Mouse (Mus musculus): ENCODE measurements around the gene Tspan5. TPM values are rescaled to one million over a fixed set of nuclear protein-coding genes. Genes with fewer than 3 reads are reported as not detected.

Tspan5 gene
- polyA plus RNA-seq, 1 experiment = 33.0 TPM

DNA sequence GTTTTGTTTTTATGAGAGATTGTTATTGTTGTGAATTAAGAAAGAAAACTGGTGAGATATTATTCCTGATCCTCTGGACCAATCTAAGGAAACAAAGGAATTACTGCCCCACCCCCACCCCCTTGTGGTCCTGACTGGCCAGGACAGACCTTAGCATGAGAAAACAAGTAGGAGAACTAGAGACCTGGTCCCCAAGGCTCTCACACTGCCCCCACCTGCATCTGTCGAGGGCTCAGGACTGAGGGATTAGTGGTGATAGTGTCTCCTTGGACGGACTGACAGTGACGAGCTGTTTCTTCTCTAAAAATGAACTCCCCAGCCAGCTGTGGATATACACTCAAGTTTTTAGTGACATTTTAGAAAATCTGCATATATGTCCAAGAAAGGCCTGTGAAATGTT lies 70.6 kb downstream of the Tspan5 start:
- TF ChIP-seq CTCF (IDR thresholded peaks at IDR 0.05; ENCODE audit: insufficient read depth, low read length) (no peak), POLR2A (IDR thresholded peaks at IDR 0.05; ENCODE audit: borderline replicate concordance, extremely low read depth, low read depth, low read length) (no peak)
- peaks cover 11% of the 10 kb centered on the region for H3K4me1 ChIP-seq (ENCODE audit: control insufficient read depth, insufficient read depth, low read length)
- 68% methylated on average over 3 of the region's 3 CpGs for WGBS
- H3K4me3 ChIP-seq (replicated peaks; ENCODE audit: extremely low read depth, low read depth, low read length) = no peak overlapping the region
- no peak for DNase-seq

DNA sequence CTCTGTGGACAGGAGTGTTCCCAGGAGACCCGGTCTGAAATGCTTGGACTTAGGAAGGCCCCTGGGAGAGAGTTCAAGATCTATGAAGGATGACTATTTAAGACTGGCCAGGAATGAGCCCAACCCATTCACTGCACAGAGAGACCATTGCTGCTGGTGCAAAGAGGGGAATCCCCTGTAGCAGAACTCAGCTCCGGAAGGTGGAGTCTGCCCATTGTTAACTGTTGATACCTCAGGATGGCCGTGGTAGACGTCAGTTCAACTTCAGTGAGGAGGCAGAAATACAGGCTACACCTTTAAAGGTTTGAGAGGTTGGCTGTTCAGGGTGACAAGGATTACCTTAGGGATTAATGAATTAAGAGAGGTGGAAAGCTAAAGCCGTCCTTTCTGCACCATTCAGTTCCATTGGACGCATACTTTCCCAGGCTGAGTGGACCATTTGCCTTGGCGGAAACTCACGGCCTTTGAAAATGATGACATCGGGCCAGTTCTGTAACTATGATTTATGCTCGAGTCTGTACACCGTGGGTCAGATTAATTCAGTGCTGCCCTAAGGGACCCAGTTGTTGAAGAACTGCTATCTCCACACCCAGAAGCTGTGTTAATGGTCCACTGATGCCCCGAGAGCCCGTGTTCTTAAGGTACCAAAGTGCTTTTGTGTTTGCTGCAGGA lies 71.3 kb downstream of the Tspan5 start:
- peaks cover 11% of the 10 kb centered on the region for H3K4me1 ChIP-seq (ENCODE audit: control insufficient read depth, insufficient read depth, low read length)
- no peak for DNase-seq
- no peak overlapping the region for H3K4me3 ChIP-seq (replicated peaks; ENCODE audit: extremely low read depth, low read depth, low read length)
- TF ChIP-seq POLR2A (IDR thresholded peaks at IDR 0.05; ENCODE audit: borderline replicate concordance, extremely low read depth, low read depth, low read length) (no peak), CTCF (IDR thresholded peaks at IDR 0.05; ENCODE audit: insufficient read depth, low read length) (no peak)
- WGBS = 64% methylated on average over 13 of the region's 13 CpGs

DNA sequence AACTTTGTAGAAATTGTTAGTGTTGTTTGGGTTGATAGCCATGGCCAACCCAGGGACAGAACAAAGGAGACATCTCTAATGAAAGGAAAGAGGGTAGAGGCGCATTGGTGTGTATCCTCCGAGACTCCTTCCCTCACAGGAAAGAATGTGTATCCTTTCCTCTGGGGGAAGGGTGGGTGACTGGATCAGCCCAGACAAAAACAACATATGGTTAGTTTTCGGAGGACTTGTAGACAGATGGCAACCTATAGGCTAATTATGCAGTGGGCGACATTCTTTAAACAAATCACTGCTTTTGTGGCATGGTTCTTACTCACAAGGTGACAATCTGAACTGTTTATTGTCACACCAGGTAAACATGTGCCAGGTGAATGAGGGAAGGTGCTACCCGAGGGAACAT lies 72.5 kb downstream of the Tspan5 start:
- 74% methylated on average over 5 of the region's 5 CpGs for WGBS
- Histone ChIP-seq H3K4me1 (ENCODE audit: control insufficient read depth, insufficient read depth, low read length) (peaks cover 11% of the 10 kb centered on the region), H3K4me3 (replicated peaks; ENCODE audit: extremely low read depth, low read depth, low read length) (no peak overlapping the region)
- DNase-seq = no peak
- no peak for TF ChIP-seq CTCF (IDR thresholded peaks at IDR 0.05; ENCODE audit: insufficient read depth, low read length)
- TF ChIP-seq POLR2A (IDR thresholded peaks at IDR 0.05; ENCODE audit: borderline replicate concordance, extremely low read depth, low read depth, low read length) = no peak

DNA sequence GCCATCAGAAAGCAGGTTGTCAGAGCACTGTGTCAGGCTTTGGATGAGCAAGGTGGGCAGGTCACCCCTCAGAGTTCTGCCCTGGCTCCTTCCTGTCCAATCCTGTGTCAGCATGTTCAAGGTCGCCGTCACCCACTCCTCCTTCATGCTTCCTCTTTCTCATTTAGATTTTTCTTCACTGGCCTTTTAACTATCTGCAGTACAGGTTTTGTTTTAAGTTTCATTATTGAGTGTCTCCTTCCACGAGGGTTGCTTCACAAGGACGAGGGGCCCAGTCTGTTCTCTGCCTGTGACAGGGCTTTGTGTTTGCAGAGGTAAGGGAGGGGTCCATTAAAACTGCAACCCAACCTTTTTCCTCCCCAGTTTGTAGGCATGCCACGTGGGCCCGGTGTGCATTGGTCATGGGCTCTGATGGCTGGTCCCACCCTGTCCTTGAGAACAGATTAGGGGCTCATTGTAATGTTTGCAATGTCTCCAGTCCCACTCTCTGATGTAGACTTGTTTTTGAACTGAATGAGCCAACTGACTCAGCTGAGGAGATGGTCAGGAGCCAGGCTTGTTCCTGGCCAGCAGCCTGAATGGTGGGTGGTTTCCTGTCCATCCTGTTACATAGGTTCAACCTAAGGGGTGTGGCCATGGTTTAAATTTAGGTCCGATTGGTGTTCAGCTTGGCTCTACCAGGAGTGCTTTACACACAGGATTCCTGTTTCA lies 73.3 kb downstream of the Tspan5 start:
- WGBS = 40% methylated on average over 7 of the region's 7 CpGs
- H3K4me1 ChIP-seq (ENCODE audit: control insufficient read depth, insufficient read depth, low read length) = peaks cover 11% of the 10 kb centered on the region
- DNase-seq = peak; percentile 16
- TF ChIP-seq CTCF (IDR thresholded peaks at IDR 0.05; ENCODE audit: insufficient read depth, low read length) = no peak
- TF ChIP-seq POLR2A (IDR thresholded peaks at IDR 0.05; ENCODE audit: borderline replicate concordance, extremely low read depth, low read depth, low read length) = no peak
- H3K4me3 ChIP-seq (replicated peaks; ENCODE audit: extremely low read depth, low read depth, low read length) = no peak overlapping the region

DNA sequence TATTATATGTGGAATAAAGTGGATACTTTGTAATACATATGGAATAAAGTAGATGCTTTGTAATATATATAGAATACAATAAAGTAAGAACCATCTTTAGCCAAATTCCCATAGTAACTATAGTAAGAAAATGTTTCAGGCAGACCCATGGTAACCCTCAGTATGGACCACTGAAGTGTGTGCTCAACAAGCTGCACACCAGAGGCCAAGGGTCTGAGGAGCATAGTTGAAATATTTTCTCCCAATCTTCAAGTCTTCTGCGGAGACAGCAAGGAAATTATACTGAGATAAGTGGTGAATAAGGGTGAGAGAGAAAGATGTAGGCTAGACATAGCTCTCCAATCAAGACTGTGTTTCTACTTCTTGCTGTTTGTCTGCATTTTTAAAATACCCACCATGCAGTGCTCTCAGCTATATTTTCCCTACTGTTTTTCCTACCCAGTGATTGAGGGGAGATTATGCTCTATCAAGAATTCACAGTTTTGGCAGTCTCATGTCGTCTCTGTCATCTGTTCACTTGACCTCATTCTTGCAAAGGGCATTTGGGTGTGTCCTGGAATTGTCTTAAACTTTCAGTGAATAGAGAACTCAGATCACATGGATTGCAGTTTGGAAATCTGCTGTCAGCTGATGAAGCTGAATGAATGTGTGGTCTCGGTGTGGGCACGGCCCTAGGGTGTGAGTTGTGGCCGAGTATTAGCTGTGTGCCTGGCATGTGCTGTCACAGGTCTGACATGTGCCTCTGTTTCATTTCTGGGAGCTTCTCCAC lies 75.1 kb downstream of the Tspan5 start:
- Histone ChIP-seq H3K4me1 (ENCODE audit: control insufficient read depth, insufficient read depth, low read length) (peaks cover 11% of the 10 kb centered on the region), H3K4me3 (replicated peaks; ENCODE audit: extremely low read depth, low read depth, low read length) (no peak overlapping the region)
- TF ChIP-seq CTCF (IDR thresholded peaks at IDR 0.05; ENCODE audit: insufficient read depth, low read length) (no peak), POLR2A (IDR thresholded peaks at IDR 0.05; ENCODE audit: borderline replicate concordance, extremely low read depth, low read depth, low read length) (no peak)
- DNase-seq = no peak
- WGBS = 33% methylated on average over 5 of the region's 5 CpGs

DNA sequence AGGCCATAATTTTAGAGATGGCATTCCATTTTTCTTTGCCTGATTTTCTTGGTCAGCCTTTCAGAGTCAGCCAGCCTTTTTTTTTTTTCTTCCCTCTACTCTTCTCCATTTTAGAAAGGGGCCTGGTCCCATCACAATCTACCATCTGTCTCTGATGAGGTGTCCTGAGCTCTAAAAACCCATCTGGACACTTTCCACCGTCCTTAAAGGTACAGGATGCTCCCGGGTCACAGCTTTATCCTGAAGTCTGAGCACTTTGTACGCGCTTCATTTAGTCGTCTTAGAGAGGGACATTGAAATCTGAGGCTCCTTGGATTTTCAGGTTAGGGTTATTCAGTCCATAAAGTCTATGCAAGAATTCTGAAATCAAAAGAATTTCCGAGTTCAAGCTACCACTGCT lies 77.9 kb downstream of the Tspan5 start:
- TF ChIP-seq CTCF (IDR thresholded peaks at IDR 0.05; ENCODE audit: insufficient read depth, low read length) = no peak
- TF ChIP-seq POLR2A (IDR thresholded peaks at IDR 0.05; ENCODE audit: borderline replicate concordance, extremely low read depth, low read depth, low read length) = no peak
- 82% methylated on average over 6 of the region's 6 CpGs for WGBS
- no peak for DNase-seq

DNA sequence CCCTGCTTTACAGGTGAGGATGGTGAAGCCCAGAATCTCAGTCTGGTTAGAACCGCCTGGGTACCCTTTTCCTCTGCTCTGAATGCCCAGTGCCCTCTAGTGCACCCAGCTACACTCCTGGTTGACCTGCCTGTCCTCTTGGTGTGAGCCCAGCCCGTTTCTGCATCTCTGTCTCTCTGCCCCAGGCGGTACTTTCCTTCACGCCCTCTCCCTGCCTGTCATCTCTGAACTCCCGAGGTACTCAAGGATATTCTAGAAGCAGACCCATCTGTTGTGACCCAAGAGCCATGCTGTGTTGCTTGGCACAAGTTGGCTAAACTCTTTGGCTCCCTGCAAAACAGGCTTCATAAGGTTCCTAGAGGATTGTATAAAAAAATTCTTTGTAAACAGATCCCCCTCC lies 78.3 kb downstream of the Tspan5 start:
- TF ChIP-seq POLR2A (IDR thresholded peaks at IDR 0.05; ENCODE audit: borderline replicate concordance, extremely low read depth, low read depth, low read length) = no peak
- TF ChIP-seq CTCF (IDR thresholded peaks at IDR 0.05; ENCODE audit: insufficient read depth, low read length) = no peak
- Histone ChIP-seq H3K4me1 (ENCODE audit: control insufficient read depth, insufficient read depth, low read length) (peaks cover 10% of the 10 kb centered on the region), H3K4me3 (replicated peaks; ENCODE audit: extremely low read depth, low read depth, low read length) (no peak overlapping the region)
- DNase-seq = no peak
- WGBS = 76% methylated on average over 5 of the region's 5 CpGs

More for the DNA sequence above, 77.9 kb downstream of the Tspan5 start:
- Histone ChIP-seq H3K4me3 (replicated peaks; ENCODE audit: extremely low read depth, low read depth, low read length) (no peak overlapping the region), H3K4me1 (ENCODE audit: control insufficient read depth, insufficient read depth, low read length) (peaks cover 11% of the 10 kb centered on the region)

DNA sequence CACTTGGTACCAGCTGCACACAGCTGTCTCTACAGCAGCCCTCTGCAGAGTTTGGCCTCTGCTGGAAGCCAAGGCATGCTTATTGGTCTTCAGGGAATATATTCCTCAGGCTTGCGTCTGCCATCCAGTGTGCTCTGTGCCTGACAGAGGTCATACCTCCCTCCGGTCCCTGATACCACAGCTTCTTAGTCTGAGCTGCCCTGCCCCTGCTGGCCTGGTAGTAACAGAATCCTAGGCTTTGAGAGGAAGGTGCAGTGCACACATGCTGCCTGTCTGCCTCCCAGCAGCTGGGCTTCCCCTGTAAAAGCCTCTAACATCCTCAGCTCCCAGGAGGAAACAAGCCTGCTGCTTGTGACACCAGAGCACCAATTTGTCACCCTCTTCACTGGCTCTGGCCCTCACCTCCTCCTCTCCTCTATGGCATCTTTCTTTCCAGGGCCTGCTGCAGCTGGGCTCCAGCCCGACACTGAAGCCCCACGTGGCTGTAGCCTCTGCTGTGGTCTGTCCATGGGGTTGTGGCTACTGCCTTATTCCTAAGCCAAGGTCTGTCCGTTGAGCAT lies 80.0 kb downstream of the Tspan5 start:
- H3K4me3 ChIP-seq (replicated peaks; ENCODE audit: extremely low read depth, low read depth, low read length) = no peak overlapping the region
- no peak for DNase-seq
- WGBS = 56% methylated on average over 5 of the region's 5 CpGs
- peaks cover 5% of the 10 kb centered on the region for H3K4me1 ChIP-seq (ENCODE audit: control insufficient read depth, insufficient read depth, low read length)
- TF ChIP-seq POLR2A (IDR thresholded peaks at IDR 0.05; ENCODE audit: borderline replicate concordance, extremely low read depth, low read depth, low read length) (no peak), CTCF (IDR thresholded peaks at IDR 0.05; ENCODE audit: insufficient read depth, low read length) (no peak)

DNA sequence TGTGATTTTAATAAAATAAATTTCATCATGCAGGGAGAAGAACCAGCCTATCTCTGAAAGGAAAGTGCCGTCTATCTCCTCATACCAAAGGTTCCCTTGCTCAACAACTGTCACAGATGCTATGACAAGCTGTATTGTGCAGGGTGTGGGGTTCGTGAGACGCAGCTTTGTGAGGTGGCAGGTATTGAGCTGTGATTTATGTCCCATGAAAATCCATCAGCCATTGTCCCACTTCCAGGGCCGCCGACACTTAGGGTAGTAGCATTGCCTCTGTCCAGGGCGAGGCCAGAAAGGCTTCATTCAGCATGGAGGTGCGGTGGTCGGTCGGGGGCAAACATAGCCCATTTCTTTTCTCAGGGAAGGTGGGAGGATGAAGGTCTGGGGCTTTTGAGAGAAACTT lies 81.9 kb downstream of the Tspan5 start:
- H3K4me3 ChIP-seq (replicated peaks; ENCODE audit: extremely low read depth, low read depth, low read length) = no peak overlapping the region
- no peak for TF ChIP-seq POLR2A (IDR thresholded peaks at IDR 0.05; ENCODE audit: borderline replicate concordance, extremely low read depth, low read depth, low read length)
- TF ChIP-seq CTCF (IDR thresholded peaks at IDR 0.05; ENCODE audit: insufficient read depth, low read length) = no peak
- H3K4me1 ChIP-seq (ENCODE audit: control insufficient read depth, insufficient read depth, low read length) = no peaks in the 10 kb centered on the region
- DNase-seq = no peak
- 88% methylated on average over 9 of the region's 9 CpGs for WGBS

Data from lung, adult 2 months (tissue).